Mouse (Mus musculus) brain, embryonic 18.5 days (tissue): ENCODE data around the gene Fam13a.

ENCODE experiments used
- DNase-seq: peaks from one replicate; pipeline ENCODE4 v3.0.0-alpha.2; 2012; ENCODE audit warnings: low read depth, low spot score

The Fam13a gene

DNA sequence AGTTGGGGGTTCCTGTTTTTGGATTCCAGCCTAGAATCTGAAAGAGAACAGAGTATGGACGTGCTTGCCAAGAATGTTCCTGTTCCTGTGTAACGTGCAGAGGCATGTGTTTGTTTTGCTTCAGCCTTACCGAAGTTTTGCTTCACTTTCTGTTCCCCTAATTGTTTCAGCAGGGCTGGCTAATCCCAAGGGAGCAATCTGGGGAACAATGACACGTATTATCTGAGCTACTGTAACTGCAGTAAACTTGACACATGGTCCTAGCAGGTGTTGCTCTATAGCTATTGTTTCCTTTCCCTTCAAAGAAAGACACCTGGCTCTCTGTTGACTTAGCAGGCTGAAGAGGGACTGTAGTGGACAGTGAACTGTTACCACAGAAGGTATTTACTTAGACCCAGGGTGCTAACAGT, 25.3 kb downstream of the Fam13a start:
- DNase-seq: no peak

DNA sequence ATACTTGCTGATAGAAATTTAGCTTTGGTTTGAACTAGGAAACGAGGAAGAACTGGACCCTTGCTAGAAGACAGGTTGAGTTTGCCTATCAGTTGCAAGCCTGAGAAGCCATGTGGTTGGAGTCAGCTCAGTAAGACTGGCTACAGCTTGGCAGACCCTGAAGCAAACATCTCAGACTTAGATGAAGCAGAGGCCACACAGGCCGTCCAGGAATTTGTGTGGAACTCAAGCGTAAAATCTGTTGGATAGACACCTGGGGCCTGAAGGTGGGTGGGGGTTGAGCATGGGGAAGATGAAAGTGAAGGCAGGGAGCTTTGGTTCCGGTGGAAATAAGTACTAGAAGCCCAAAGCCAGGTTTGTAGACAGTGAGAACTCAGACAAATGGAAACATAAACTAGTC, 25.8 kb downstream of the Fam13a start:
- DNase-seq: no peak

DNA sequence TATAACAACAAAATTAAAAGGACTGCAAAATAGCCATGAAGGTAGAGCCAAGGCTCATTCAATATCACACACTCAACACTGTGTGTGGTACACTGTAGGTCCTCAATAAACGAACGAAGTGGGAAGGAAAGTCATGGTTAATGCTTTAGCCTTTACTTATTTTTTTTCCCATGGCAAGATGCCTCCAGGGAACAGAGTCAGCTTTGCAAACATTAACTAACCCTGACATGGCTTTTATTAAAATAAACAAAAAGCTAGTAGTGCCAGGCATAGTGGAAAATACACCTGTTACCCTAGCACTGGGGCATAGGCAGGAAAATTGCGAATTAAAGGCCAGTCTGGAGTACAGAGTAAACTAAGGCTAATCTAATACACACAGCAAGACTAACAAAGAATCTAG, 35.2 kb downstream of the Fam13a start:
- DNase-seq: no peak

DNA sequence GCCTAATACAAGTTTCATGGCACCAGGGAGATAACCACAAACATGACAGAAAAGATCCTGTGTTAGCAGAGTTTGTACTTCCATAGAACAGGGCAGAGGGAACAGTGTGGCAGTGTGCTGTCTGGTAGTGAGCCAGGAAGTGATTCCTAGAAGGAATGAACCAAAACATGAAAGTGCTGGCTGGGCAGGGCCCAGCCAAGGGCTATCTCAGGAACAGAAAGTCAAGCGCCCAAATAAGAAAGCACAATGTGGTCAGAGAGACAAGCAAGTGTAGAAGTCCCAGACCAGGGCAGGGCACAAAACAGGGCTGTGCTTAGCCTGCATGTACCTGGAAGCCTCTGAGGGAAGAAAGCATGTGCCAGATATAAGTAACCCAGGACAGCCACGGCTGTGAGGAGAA, 35.6 kb downstream of the Fam13a start:
- DNase-seq: no peak

DNA sequence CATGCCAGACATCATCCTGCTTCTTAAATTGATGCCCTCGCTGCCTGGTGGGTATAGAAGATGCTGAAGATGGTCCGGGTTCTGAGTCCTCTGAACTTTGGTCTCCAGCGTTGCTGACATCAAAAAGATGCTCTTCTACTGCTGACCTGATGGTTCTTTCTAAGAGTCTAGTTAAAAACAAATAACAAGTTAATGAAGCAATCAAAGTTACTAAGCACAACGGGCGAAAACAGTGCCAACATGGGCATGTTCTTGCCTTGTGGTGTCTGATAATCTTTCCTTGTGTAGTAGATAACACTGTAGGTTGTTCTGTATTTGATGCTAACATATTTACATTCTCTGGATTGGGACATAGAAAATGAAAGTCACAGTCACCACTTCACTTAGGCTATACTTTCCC, 37.2 kb downstream of the Fam13a start:
- DNase-seq: no peak

DNA sequence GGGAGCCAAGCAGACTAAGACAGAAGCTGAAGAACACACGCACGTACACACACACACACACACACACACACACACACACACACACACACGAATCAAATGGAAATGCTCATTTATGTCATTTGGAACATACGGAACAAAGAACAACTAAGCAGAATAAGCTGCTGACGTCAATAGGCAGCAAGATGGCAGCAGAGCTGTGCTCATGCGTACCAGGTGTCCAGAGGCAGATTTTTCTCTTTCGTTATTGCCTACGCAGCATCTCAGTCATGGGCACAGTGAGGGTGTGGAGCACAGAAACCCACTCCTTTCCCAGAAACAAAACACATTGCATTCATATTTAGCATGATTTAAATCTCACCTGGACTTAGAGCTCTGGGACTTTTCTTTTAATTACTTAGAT, 39.2 kb downstream of the Fam13a start:
- no peak for DNase-seq

DNA sequence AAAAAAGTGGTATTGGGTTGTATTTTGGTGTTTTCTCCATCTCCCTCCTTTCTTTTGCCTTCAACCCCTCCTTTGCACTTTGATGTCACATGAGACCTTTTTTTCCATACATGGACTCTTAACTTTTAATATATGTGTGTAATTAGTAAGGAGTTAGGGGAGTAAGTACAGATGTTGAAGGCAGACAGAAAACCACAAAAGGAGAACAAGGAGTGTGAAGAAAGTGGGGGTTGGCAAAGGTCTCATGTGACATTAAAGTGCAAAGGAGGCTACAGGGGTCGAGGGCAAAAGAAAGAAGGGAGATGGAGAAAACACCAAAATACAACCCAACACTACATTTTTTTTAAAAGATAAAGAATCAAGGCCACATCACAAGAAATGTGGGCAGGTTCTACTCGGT, 49.1 kb downstream of the Fam13a start:
- no peak for DNase-seq

DNA sequence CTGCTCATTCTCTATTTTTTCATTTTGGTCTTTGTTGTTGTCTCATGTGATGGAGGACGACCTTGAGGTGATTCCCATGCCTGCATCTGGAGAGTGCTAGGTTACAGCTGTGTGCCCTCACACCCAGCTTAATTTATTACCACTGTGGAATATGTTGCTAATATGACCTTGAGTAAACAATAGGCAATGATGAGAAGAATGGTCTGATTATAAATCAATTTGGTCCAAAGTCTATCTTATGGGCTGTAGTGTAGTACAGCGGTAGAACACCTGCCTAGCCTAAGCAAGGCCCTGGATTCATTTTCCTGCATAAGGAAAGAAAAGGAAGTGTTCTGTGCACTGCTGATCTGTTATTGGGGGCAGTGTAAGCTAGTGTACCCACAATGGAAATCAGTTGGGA, 49.9 kb downstream of the Fam13a start:
- DNase-seq: no peak

DNA sequence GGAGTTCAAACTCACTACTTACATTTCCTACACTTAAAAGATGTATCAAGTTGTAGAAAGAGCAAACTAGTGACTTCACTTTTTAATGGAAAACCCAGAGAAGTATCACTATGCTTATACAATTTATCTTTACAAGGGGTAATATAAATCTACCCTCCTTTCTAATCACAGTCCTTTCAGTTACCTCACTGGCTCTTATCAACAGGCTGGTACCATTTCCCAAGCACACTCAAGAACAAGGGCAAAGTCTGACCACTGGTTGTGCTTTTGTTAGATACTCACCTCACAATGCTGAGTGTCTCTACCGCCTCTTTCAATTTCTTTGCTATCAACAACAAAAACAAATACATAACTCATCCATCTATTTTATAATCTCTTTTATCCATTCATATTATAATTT, 51.5 kb downstream of the Fam13a start:
- no peak for DNase-seq

DNA sequence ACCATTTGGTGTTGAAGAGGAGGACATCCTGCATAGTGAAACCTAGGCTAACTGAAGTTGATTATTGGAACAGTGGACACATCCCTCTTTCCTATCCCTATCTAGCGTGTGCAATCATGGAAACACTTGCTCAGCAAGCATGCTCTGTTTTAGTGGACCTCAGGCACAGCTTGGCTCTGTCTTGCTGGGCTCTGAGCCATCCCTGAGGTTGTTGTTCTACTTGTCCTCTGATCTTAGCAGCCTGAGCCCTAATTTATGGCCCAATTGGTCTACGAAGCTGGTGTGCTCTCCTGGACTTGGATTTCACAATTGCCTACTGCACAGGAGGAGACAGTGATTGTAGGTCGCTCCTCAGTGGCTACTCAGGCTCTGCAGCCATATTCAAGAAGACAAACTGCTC, 56.1 kb downstream of the Fam13a start:
- no peak for DNase-seq

DNA sequence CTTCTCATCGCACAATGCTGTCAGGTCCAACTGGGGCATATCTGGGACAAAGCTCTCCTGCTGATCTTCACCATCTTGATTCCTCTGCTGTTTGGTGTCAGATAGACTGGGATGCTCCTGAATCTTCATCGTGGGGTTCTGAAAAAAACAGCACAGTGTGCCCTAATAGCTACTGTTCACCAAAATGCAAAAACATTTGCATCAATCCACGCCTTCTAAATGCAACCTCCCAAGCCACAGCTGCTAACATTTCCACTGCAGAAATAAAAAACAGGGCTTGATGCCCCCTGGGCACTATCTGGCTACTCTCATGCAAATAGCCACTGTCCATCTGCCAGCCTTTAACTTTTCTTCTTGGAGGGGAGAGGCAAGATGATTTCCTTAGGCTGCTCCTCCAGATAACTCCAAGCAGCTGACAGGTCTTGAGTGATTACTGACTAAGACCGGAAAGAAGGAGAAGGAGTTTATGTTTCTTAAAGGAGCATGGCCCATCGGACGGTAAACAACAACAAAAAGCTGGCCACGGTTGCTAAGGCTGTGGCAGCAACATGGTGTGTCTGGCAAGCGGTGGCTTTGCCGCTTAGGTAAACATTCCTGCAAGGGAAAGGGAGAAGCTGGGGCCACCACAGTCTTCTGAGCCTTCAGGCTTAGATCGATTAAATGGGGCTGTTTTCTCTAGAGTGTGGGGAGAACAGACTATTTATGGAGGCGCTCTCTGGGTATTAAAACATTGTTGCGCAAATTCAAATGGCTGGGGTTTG, 59.1 kb downstream of the Fam13a start:
- DNase-seq: no peak

DNA sequence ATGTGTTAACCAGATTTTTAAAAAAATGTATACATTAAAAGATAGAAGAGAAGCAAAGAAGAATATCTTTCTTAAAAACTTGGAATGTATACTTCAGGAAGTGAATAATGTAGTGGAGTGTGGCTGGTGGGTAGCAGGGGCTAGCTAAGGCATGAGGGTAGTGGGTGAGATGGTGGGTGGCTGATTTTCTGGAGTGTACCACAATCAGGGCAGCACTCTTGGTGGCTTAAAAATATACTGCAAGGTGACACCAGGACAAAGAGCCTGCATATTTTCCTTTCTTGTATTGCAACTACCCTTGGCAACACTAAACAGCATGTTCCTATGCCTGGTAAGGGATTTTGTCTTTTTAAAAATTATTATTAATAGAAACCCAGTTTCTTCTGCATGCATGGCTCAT, 59.8 kb downstream of the Fam13a start:
- no peak for DNase-seq

DNA sequence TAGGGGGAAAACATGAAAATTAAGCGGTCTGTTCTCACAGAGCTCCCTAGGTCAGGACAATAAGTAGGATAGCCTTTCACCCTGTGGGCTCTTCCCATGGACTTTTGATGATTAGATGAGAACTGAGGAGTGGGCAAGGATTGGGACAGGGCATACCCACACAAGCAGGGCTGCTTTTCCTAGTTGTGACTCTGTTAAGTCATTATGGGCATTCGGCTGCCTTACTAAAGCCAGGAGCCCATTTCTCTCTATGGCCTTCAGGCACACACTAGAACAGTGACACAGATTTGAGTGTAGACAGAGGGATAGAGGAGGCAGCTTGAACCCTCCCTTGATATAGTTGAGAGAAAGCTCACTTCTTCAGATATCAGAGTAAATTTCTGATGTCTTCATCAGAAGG, 60.3 kb downstream of the Fam13a start:
- no peak for DNase-seq

DNA sequence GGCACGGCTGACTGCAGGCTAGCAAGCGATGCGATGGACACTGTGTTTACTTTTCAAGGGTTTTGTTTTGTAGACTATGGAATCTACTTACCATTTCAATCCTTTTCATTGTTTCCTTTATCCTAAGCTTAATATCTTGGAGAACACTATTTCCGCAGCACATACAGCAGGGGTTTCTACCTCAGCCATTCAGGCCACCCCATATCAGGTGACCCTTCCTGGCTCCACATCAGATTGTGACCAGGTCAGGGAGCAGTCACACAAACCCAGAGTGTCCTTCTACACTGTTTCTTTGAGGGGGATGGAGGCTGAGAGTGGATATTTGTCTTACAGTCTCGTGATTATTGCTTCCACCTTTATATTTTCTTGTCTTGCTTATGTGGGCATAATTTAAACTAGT, 61.7 kb downstream of the Fam13a start:
- DNase-seq: no peak

DNA sequence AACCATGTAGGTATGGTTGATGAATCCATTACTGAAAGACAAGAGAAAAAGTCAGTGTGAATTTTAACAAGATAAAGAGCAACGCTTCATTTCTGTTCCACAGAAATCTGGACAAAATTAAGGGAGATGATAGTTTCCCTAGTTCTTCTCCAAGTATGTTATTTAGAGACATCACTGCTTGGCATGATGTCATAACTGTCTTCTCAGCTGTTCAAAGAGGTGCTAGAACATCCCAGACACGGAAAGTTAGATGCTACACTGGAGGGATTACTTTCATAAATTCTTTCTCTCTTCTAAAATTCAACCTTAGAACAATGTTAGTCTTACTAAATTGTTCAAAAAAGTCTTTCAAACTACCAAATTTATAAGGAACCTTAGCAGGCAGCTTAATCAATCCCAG, 63.8 kb downstream of the Fam13a start:
- no peak for DNase-seq

DNA sequence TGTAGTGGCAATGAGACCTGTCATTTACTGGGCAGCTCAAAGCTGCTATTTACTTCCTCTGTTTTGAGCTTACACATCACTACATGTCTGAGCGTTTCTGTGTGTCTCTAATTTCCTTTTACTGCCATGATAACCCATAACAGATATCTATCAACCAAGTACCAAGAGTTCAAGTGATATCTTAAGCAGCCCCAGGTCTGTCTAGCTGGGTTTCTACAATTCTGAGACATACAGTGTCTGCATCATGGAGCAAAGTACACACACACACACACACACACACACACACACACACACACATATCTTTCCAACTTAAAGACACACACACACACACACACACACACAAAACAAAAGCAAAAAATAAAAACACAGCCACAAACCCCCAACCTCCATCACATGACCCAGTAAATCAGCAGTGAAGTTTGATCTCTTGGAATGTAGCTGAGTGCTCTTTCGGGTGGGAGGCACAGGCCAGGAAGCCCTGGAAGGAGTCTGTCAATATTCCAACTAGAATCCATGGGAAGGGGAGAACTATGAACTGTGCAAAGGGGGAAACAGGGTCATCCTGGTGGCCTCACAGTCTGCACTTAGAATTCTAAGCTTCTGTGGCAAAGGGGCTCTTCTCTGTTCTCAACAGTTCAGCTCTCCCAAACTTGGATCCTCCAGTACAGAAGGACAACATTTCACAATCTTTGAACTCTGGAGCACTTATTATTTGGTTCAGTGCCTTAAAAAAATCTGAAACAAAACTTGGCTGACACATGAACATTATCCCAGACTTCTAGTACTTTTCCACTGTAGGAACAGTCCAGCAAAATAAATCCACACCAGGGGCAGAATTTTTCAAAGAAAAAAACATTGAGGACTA, 73.0 kb downstream of the Fam13a start:
- no peak for DNase-seq

DNA sequence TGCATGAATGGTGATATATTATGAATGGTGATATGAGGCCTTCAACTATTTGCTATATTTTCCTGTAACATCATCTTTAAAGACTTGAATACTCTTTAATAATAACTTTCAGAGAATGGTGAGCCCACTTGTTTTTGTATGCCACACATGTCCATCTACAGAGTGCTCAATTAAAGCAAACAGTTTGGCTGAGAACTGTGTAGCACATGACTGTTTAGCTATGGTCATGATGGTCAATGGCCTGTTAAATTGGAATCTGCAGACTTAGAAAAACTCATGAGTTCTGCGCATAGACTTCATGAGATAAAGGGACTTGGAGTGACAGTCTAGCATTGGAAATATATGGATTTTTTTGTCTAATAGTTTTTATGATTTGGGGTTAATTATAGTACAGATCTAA, 73.9 kb downstream of the Fam13a start:
- DNase-seq: no peak

DNA sequence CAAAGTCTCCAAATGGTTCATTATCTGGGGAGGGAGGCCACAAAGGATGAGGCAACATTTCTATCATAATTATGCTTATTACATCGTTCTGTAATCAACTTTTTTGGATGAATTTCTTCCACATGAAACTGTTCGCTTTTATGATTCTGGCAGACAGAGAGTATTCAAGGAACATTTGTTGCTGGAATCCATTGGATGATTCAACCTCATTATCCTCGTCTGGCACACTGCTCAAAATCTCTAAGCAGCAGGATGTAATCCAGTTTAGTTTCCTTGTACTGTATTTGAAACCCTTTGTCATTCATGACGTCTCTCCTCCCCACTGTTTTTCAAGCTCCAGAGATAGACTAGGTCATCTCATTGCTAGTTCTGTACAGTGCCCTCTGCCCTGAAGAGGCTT, 77.5 kb downstream of the Fam13a start:
- DNase-seq: no peak

DNA sequence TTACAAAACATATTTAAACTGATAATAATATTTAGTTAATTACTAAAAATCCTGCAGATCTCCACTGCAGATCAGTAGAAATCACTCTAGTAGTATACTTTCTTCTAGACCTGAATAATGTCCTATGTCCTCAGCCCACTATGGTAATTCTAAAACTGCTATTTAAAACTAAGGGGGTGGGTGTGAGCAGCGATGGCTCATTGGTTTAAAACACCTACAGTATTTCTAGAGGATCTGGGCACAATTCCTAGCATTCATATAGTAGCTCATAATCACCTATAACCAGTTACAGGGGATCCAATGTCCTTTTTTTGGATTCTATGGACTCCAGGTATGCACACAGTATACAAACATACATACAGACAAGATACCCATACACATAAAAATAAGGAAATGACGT, 78.1 kb downstream of the Fam13a start:
- DNase-seq: no peak

DNA sequence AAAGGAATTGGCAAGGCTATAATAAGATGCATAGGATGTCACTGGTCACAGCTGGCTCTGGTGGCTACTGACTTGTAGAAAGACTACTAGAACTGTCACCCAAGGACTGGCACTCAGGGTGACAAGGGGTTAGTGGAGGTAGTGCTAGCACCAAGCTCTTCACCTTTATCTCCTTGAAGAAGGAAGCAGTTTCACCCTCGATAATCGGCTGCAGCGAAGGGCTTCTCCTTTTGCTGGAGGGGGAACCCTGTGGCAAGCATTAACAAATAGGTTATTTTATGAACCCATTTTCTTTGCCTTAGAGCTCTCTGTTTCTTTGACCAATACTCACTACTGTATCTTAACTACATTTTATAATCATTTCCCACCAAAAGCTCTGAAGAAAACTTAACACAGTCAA, 80.4 kb downstream of the Fam13a start:
- DNase-seq: no peak

DNA sequence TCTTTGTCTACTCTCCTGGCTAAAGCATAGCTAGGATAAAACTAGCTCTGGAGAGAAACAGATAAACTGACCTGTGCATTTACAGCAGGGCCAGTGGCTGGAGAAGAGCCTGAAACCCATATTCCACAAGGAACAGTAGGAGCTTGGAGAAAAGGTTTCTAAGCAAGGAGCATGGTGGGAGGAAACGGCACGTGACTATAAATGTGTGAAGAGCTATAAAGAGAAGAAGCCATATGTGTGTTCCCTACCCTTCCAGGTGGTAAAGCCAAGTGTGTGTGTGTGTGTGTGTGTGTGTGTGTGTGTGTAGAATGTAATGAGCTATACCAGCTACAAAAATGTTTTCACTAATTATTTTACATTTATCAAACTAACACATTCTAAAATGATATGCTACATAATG, 82.1 kb downstream of the Fam13a start:
- DNase-seq: no peak

DNA sequence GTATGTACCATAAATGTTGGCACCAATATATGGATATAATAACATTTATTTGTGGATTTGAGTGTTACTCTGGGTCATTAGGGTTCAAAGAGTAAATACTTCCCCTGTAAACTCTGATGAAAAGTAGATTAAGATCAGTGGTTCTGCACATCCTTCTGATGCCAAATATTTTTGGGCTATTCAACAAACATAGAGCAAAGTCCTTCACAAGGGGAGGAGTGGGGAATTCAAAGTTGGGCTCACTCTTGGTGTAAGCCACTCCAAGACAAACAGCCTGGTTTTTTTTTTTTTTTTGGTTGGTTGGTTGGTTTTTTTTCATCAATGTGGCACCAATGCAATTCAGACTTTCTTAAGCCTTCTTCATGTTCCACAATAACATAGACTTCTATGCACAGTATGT, 86.6 kb downstream of the Fam13a start:
- no peak for DNase-seq

DNA sequence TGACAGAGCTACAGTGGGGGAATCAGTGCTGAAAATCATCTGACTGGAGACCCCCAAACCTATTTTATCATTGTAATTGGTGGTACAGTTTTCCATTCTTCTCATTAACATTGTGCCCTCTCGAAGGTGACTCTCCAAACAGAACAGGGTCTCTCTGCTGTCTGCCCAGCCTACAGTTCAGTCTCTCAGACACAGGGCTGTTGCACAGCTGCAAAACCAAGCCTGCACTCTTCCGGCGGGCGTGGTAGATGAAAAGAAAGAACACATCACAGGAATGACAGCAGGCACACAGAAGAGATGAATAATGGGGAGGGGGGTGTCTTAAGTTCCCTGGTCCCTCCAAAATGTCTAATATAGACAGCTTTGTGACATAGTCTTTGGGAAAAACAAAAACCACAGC, 90.2 kb downstream of the Fam13a start:
- DNase-seq: no peak
